Mouse (Mus musculus) lung, adult 2 months (tissue): Measurements from ENCODE around the gene Htra1. TPM values are rescaled to one million over a fixed set of nuclear protein-coding genes. Genes with fewer than 3 reads are reported as not detected.

Experiments
- DNase-seq: peaks from one replicate; pipeline ENCODE4 v3.0.0; 2022
- H3K4me1 ChIP-seq: fragments of 200-500 bp; 2 replicates; pipeline ENCODE4 v1.6.1; 2011; ENCODE audit warnings: low read length; ENCODE audit not compliant: control insufficient read depth, insufficient read depth
- H3K4me3 ChIP-seq: fragments of 200-500 bp; replicated peaks from 2 replicates; pipeline ENCODE3; 2011; ENCODE audit warnings: low read depth, mild to moderate bottlenecking, control low read depth, low read length; ENCODE audit errors: extremely low read depth
- CTCF ChIP-seq: fragments of 200-500 bp; IDR thresholded peaks from 2 replicates; pipeline ENCODE4 v1.5.1; 2011; ENCODE audit warnings: mild to moderate bottlenecking, low read length, control low read depth; ENCODE audit not compliant: insufficient read depth
- POLR2A ChIP-seq: fragments of 200-500 bp; IDR thresholded peaks from 2 replicates; pipeline ENCODE4 v1.6.1; 2011; ENCODE audit warnings: low read depth, mild to moderate bottlenecking, control low read depth, low read length, borderline replicate concordance; ENCODE audit errors: extremely low read depth
- WGBS: fragments of 180-500 bp; shearing (Covaris S2); methylation state at CpG from one replicate; pipeline ENCODE4 v1.1.7; 2018; 5-methylcytosine and 5-hydroxymethylcytosine counted together
- polyA plus RNA-seq: library from polyadenylated mRNA; depleted of rRNA; stranded (reverse); fragments of >200 nt; gene quantifications from 2 replicates; pipeline ENCODE4 v1.2.3, GENCODE M21; 2012

Htra1 gene
- polyA plus RNA-seq, 1 experiment, result 65.2 TPM

GRCm38 (mm10) chr7:130976305-130976935, 40.5 kb downstream of the Htra1 start:
- Histone ChIP-seq H3K4me3 (no peak overlapping the region), H3K4me1 (peaks cover 5% of the 10 kb centered on the region)
- TF ChIP-seq CTCF (no peak), POLR2A (no peak)
- 65% methylated on average over 13 of the region's 13 CpGs for WGBS
- DNase-seq, result no peak

- WGBS, result 14% methylated on average over 5 of the region's 5 CpGs
- peak; percentile 94 for DNase-seq
- Histone ChIP-seq H3K4me1 (peaks cover 5% of the 10 kb centered on the region), H3K4me3 (no peak overlapping the region)
- TF ChIP-seq CTCF, result no peak
- TF ChIP-seq POLR2A, result no peak
These were observed 42.0 kb downstream of the Htra1 start for GRCm38 (mm10) chr7:130977794-130978521.

- no peak for DNase-seq
- Histone ChIP-seq H3K4me1 (peaks cover 5% of the 10 kb centered on the region), H3K4me3 (no peak overlapping the region)
- 90% methylated on average over 1 of the region's 1 CpGs for WGBS
- no peak for TF ChIP-seq POLR2A
- TF ChIP-seq CTCF, result no peak
These were observed 42.6 kb downstream of the Htra1 start for GRCm38 (mm10) chr7:130978545-130978944.

GRCm38 (mm10) chr7:130980130-130980529, 44.2 kb downstream of the Htra1 start:
- DNase-seq, result no peak
- H3K4me1 ChIP-seq, result peaks cover 5% of the 10 kb centered on the region

GRCm38 (mm10) chr7:130982371-130982770, 46.5 kb downstream of the Htra1 start:
- peak; percentile 68 for DNase-seq
- H3K4me3 ChIP-seq, result no peak overlapping the region
- TF ChIP-seq POLR2A (no peak), CTCF (no peak)
- 41% methylated on average over 4 of the region's 4 CpGs for WGBS
- H3K4me1 ChIP-seq, result peaks cover 4% of the 10 kb centered on the region

More at GRCm38 (mm10) chr7:130980130-130980529, 44.2 kb downstream of the Htra1 start:
- H3K4me3 ChIP-seq, result no peak overlapping the region
- WGBS, result 83% methylated on average over 5 of the region's 5 CpGs
- TF ChIP-seq CTCF (no peak), POLR2A (no peak)

- TF ChIP-seq POLR2A (no peak), CTCF (no peak)
- Histone ChIP-seq H3K4me1 (peaks cover under 1% of the 10 kb centered on the region; the same call in 1 of the 2 replicates), H3K4me3 (no peak overlapping the region)
- WGBS, result 50% methylated on average over 3 of the region's 3 CpGs
- DNase-seq, result no peak
These were observed 47.0 kb downstream of the Htra1 start for GRCm38 (mm10) chr7:130982881-130983280.

GRCm38 (mm10) chr7:130984294-130984693, 48.4 kb downstream of the Htra1 start:
- no peak for DNase-seq
- TF ChIP-seq POLR2A (no peak), CTCF (no peak)
- Histone ChIP-seq H3K4me3 (no peak overlapping the region), H3K4me1 (peaks cover 3% of the 10 kb centered on the region; the same call in 1 of the 2 replicates)
- WGBS, result 87% methylated on average over 7 of the region's 7 CpGs

GRCm38 (mm10) chr7:130985193-130985592, 49.3 kb downstream of the Htra1 start:
- TF ChIP-seq CTCF (no peak), POLR2A (no peak)
- no peak for DNase-seq
- H3K4me1 ChIP-seq, result peaks cover 3% of the 10 kb centered on the region; the same call in 1 of the 2 replicates
- H3K4me3 ChIP-seq, result no peak overlapping the region
- WGBS, result 62% methylated on average over 12 of the region's 12 CpGs

- no peak for DNase-seq
- 55% methylated on average over 3 of the region's 3 CpGs for WGBS
- TF ChIP-seq CTCF (no peak), POLR2A (no peak)
- no peak overlapping the region for H3K4me3 ChIP-seq
- peaks cover 3% of the 10 kb centered on the region; the same call in 1 of the 2 replicates for H3K4me1 ChIP-seq
These were observed 49.8 kb downstream of the Htra1 start for GRCm38 (mm10) chr7:130985716-130986115.
